Mouse (Mus musculus) myocyte (in vitro differentiated cells): ENCODE measurements around the gene Avpr1b. TPM values are rescaled to one million over a fixed set of nuclear protein-coding genes. Genes with fewer than 3 reads are reported as not detected.

Experiments used
- H3K27me3 ChIP-seq: one replicate; pipeline ENCODE4 v1.6.1; 2011; ENCODE audit not compliant: control insufficient read depth, insufficient read depth, insufficient read length
- H3K36me3 ChIP-seq: one replicate; pipeline ENCODE4 v1.6.1; 2011; ENCODE audit not compliant: control insufficient read depth, insufficient read depth
- H3K4me2 ChIP-seq: one replicate; pipeline ENCODE4 v1.6.1; 2011; ENCODE audit warnings: low read depth, control low read depth
- H3K4me3 ChIP-seq: one replicate; pipeline ENCODE4 v1.5.1; 2011; ENCODE audit warnings: mild to moderate bottlenecking, control low read depth, moderate library complexity
- H3K79me2 ChIP-seq: one replicate; pipeline ENCODE4 v1.6.1; 2011; ENCODE audit not compliant: control insufficient read depth, insufficient read depth
- H3ac ChIP-seq: one replicate; pipeline ENCODE4 v1.6.1; 2011; ENCODE audit not compliant: control insufficient read depth, insufficient read length
- CEBPB ChIP-seq: IDR thresholded peaks from 2 replicates; pipeline ENCODE4 v1.6.1; 2011; ENCODE audit warnings: mild to moderate bottlenecking, moderate library complexity; ENCODE audit not compliant: poor library complexity, insufficient read depth, severe bottlenecking
- E2F4 ChIP-seq: IDR thresholded peaks from one replicate; pipeline ENCODE4 v1.6.1; 2011; ENCODE audit warnings: mild to moderate bottlenecking, control low read depth, moderate library complexity; ENCODE audit not compliant: insufficient read depth
- MAX ChIP-seq: IDR thresholded peaks from one replicate; pipeline ENCODE4 v1.6.1; 2011; ENCODE audit warnings: low read depth, mild to moderate bottlenecking, control low read depth
- MYOD1 ChIP-seq, 3 experiments: IDR thresholded peaks; one replicate each; pipeline ENCODE4 v1.6.1; 2011; ENCODE audit warnings: control low read depth in 2 of 3, low read depth in 2 of 3, mild to moderate bottlenecking in 2 of 3, moderate library complexity in 1 of 3; ENCODE audit not compliant: insufficient read length in 2 of 3, control insufficient read depth in 1 of 3
- MYOG ChIP-seq, 3 experiments: IDR thresholded peaks; one replicate each; pipeline ENCODE4 v1.6.1; 2011; ENCODE audit warnings: control low read depth in 2 of 3, low read depth in 2 of 3, mild to moderate bottlenecking in 2 of 3; ENCODE audit not compliant: insufficient read length in 2 of 3, control insufficient read depth in 1 of 3, insufficient read depth in 1 of 3
- POLR2A ChIP-seq: IDR thresholded peaks from one replicate; pipeline ENCODE4 v1.6.1; 2011; ENCODE audit warnings: low read depth, mild to moderate bottlenecking, control low read depth, moderate library complexity; ENCODE audit not compliant: insufficient read length
- POLR2AphosphoS2 ChIP-seq: IDR thresholded peaks from one replicate; pipeline ENCODE4 v1.6.1; 2011; ENCODE audit warnings: low read depth, control low read depth; ENCODE audit not compliant: insufficient read length
- REST ChIP-seq: IDR thresholded peaks from one replicate; pipeline ENCODE4 v1.6.1; 2011; ENCODE audit warnings: mild to moderate bottlenecking, control low read depth, moderate library complexity; ENCODE audit not compliant: insufficient read depth, insufficient read length
- SRF ChIP-seq: IDR thresholded peaks from one replicate; pipeline ENCODE4 v1.6.1; 2011; ENCODE audit warnings: low read depth; ENCODE audit not compliant: control insufficient read depth, insufficient read length
- TCF12 ChIP-seq: IDR thresholded peaks from one replicate; pipeline ENCODE4 v1.6.1; 2011; ENCODE audit warnings: mild to moderate bottlenecking, control low read depth; ENCODE audit not compliant: poor library complexity, insufficient read depth, severe bottlenecking
- TCF3 ChIP-seq: IDR thresholded peaks from one replicate; pipeline ENCODE4 v1.6.1; 2011; ENCODE audit warnings: low read depth, control low read depth; ENCODE audit not compliant: insufficient read length
- USF1 ChIP-seq: IDR thresholded peaks from one replicate; pipeline ENCODE4 v1.6.1; 2011; ENCODE audit warnings: low read depth, mild to moderate bottlenecking, control low read depth, moderate library complexity
- polyA plus RNA-seq: library from polyadenylated mRNA; unstranded; fragments of >200 nt; fragmentation: generic; extraction: Trizol; gene quantifications from one replicate; pipeline ENCODE4 v1.2.1, GENCODE M21; 2012; ENCODE audit warnings: missing spikeins

Gene Avpr1b
- polyA plus RNA-seq, 1 experiment: not detected

DNA sequence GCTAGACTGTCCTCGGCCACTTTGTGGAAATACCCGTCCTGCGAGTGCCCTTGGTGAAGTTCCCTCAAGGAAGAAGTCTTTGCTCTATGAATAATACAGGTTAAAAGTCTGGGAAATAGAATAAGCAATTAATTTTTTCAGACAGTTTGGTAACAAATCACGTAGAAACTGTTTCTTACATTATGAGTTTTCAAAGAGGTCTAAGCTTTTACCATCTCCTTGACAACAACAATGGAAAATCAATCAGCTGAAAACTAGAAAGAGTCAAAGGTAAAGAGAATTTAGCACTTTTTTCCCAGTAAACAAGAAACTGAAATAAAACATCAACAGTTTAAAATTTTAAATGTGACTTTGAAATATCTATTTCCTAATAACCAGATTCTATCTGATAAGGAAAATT, 41.0 kb downstream of the Avpr1b start:
- H3ac ChIP-seq: no peak overlapping the region
- no peak overlapping the region for H3K4me2 ChIP-seq
- H3K27me3 ChIP-seq: peaks cover 7% of the 10 kb centered on the region
- H3K4me3 ChIP-seq: no peak overlapping the region
- H3K36me3 ChIP-seq: no peaks in the 10 kb centered on the region
- no peaks in the 10 kb centered on the region for H3K79me2 ChIP-seq
- no peak for TF ChIP-seq REST
- TF ChIP-seq POLR2AphosphoS2: no peak
- TF ChIP-seq POLR2A: no peak

DNA sequence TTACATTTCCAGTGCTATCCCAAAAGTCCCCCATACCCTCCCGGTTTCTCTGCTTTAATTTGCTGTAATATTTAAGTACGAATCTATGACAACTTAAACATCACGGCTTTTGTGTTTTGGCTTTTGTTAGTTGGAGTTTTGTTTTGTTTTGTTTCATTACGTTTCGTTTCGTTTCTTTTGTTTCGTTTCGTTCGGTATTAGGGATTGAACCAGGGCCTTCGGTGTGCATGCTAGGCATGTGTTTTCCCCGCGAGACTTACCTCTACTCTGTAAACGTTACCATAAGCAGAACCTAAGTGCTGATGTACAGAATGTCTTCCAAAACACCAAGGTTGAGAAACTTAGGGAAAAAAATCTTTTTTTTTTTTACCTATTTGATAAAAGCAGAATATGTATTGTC, 42.5 kb downstream of the Avpr1b start:
- H3K79me2 ChIP-seq: no peaks in the 10 kb centered on the region
- TF ChIP-seq TCF12 (no peak), POLR2A (no peak), MYOG (IDR thresholded peaks at IDR 0.05; ENCODE audit: control insufficient read depth in 1 of 3, insufficient read depth in 1 of 3, insufficient read length in 2 of 3, low read depth in 2 of 3) (no peak), MAX (no peak), REST (no peak), TCF3 (no peak), POLR2AphosphoS2 (no peak), E2F4 (no peak), CEBPB (no peak), MYOD1 (IDR thresholded peaks at IDR 0.05; ENCODE audit: control insufficient read depth in 1 of 3, insufficient read length in 2 of 3, low read depth in 2 of 3) (no peak), SRF (no peak), USF1 (no peak)
- H3K27me3 ChIP-seq: peaks cover 7% of the 10 kb centered on the region
- no peak overlapping the region for H3K4me3 ChIP-seq
- H3K4me2 ChIP-seq: no peak overlapping the region
- H3ac ChIP-seq: no peak overlapping the region
- H3K36me3 ChIP-seq: no peaks in the 10 kb centered on the region

DNA sequence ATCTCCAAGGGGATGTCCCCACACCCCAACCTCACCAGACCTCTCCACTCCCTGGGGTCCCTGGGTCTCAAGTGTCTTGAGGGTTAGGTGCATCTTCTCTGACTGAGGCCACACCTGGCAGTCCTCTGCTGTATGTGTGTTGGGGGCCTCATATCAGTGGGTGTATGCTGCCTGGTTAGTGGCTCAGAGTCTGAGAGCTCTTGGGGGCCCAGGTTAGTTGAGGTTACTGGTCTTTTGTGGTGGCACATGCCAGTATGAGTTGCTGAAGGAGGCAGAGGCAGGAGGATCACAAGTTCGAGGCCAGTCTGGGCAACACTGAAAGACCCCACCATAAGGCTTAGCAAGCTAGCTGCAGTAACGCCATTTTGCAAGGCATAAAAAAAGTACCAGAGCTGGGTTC, 43.2 kb downstream of the Avpr1b start:
- Histone ChIP-seq H3K27me3 (peaks cover 1% of the 10 kb centered on the region), H3K79me2 (no peaks in the 10 kb centered on the region), H3K36me3 (no peaks in the 10 kb centered on the region), H3K4me3 (no peak overlapping the region), H3ac (no peak overlapping the region), H3K4me2 (no peak overlapping the region)
- TF ChIP-seq REST (no peak), MYOG (IDR thresholded peaks at IDR 0.05; ENCODE audit: control insufficient read depth in 1 of 3, insufficient read depth in 1 of 3, insufficient read length in 2 of 3, low read depth in 2 of 3) (no peak), E2F4 (no peak), TCF3 (no peak), MAX (no peak), POLR2AphosphoS2 (no peak), SRF (no peak), USF1 (no peak), MYOD1 (IDR thresholded peaks at IDR 0.05; ENCODE audit: control insufficient read depth in 1 of 3, insufficient read length in 2 of 3, low read depth in 2 of 3) (no peak), TCF12 (no peak), CEBPB (no peak), POLR2A (no peak)

DNA sequence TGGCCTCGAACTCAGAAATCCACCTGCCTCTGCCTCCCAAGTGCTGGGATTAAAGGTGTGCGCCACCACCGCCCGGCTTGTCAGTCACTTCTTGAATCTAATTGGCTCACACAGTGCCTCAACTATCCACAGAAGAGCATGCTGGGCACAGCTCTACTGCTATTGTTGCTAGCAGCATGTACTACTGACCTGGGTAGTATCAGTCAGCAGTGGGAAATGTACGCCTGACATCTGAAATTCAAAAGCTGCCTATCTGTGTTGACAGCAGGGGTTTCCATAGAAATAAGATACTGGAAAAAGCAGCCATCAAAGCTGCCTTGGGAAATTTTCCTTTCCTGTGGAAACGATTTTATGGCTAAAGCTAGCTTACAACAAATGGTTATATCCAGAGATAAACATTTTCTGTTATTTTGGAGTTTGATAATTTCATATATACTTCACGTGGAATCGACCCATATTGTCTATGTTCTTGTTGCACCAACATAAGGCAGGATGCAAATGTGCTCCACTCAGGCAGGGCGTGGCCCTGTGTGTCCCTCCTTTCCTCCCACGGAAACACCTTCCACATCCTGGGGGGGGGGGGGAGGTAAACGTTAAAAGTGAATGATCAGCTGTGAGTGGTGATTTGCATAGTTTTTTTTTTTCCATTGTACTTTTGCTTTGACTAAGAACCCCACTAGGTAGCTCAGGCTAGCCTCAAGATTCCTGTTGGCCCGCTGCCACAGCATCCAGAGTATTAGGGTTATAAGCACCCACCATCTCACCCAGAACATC, 53.8 kb downstream of the Avpr1b start:
- no peak overlapping the region for H3K4me3 ChIP-seq
- H3K27me3 ChIP-seq: peaks cover 12% of the 10 kb centered on the region
- H3K36me3 ChIP-seq: no peaks in the 10 kb centered on the region
- H3ac ChIP-seq: no peak overlapping the region
- H3K79me2 ChIP-seq: no peaks in the 10 kb centered on the region
- TF ChIP-seq TCF3: no peak
- TF ChIP-seq MYOG (IDR thresholded peaks at IDR 0.05; ENCODE audit: control insufficient read depth in 1 of 3, insufficient read depth in 1 of 3, insufficient read length in 2 of 3, low read depth in 2 of 3): no peak
- TF ChIP-seq E2F4: no peak
- TF ChIP-seq POLR2A: no peak
- TF ChIP-seq MYOD1 (IDR thresholded peaks at IDR 0.05; ENCODE audit: control insufficient read depth in 1 of 3, insufficient read length in 2 of 3, low read depth in 2 of 3): no peak
- TF ChIP-seq POLR2AphosphoS2: no peak
- TF ChIP-seq REST: no peak
- no peak for TF ChIP-seq SRF
- TF ChIP-seq USF1: no peak
- TF ChIP-seq MAX: no peak
- no peak for TF ChIP-seq CEBPB
- no peak for TF ChIP-seq TCF12
- no peak overlapping the region for H3K4me2 ChIP-seq

DNA sequence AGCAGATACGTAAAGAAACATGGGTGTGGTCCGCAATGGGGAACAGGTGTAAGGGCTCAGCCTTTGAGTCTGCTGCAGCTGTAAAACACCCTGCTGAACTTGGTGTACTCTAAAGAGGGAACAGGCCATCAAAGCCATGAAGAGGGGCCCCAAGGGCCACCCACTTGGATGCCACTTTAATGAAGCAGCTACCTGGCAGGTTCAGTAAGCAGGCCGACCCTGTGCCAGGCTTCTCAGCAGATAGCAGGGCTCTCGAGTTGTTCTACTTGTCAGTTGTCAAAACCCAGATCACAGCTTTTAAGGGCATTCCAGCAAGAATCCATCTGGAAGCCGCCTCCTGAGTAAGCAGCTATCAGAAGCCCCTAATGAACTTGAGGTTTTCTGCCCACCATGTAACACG, 56.6 kb downstream of the Avpr1b start:
- Histone ChIP-seq H3K27me3 (peaks cover 12% of the 10 kb centered on the region), H3K4me2 (no peak overlapping the region), H3K79me2 (no peaks in the 10 kb centered on the region), H3ac (no peak overlapping the region), H3K36me3 (no peaks in the 10 kb centered on the region), H3K4me3 (no peak overlapping the region)
- TF ChIP-seq MAX (no peak), TCF12 (no peak), SRF (no peak), POLR2A (no peak), CEBPB (no peak), MYOD1 (IDR thresholded peaks at IDR 0.05; ENCODE audit: control insufficient read depth in 1 of 3, insufficient read length in 2 of 3, low read depth in 2 of 3) (peak in 1 of 3 experiments; percentile 37)
